Mouse (Mus musculus): ENCODE data around the gene Sec62.
"Not testable (repeated sequence)": the region's sequence is repeated elsewhere in the genome, so short reads cannot be mapped to it uniquely, and the experiment has no call there.

Sec62 gene

DNA sequence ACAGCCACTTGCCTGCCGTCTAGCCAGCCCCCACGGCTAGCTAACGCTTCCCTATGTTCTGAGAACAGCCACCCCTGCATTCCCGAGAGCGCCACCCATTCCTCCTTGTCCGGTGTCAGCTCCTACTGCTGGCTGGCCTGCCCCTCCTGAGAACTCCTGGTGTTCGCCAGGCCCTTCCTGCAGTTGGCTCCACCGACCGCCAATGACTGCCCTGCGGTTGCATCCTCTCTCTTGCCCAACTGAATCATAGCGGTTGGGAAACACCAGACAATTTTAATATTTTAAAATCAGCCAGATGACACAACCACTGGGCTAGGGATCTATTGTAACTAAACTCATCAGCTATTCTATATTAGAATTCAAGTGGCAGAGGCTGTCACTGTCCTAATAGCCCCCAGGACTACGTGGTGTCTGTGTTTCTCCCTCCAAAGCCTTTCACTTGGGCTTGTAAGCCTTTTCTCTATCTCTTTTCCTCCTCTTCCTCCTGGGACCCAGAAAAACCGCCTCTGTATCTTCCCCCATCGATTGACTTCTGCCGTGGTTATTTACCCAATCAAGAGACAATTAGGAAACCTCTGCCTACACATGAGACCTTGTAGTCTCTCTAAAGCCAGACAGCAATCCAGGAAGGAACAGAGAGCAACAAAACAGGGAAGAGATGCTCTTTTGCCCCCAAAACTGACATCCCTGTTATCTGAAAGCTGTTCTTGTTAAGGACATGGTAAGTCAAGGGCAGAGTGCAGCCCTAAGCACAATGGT is 39.4 kb downstream of the Sec62 start:
- no peak for DNase-seq (ENCODE audit: low spot score in 2 of 2)

DNA sequence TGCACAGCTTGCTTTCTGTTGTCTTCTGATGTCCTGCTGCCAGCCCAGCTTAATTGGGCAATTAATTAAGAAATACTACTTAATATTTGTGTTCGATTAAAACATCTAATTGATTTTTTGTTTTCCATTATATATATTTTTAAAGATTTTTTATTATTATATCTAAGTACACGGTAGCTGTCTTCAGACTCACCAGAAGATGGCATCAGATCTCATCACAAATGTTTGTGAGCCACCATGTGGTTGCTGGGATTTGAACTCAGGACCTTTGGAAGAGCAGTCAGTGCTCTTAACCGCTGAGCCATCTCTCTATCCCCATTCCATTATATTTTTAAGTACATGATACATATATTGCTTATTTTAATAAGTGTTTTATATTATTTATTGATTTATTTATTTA is 40.6 kb downstream of the Sec62 start:
- no peak for DNase-seq (ENCODE audit: low spot score in 2 of 2)

DNA sequence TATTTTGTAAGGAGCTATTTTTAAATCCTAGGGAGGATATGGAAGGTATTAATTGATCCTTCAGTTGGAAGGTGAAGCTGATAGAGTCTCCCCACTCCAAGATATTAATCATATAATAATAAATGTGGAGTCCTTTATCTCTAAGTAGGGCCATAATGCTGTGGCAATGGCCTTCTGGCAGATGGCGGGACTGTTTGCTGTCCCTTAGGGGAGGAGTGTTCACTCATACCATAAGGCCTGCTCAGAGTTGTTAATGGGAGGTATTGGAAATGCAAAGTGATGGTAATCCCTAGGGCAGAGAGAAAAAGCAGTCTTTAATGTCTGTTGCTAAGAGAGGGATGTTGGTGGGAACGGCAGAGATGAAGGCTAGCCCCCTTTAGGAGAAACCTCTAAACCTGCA is 53.1 kb downstream of the Sec62 start:
- DNase-seq (ENCODE audit: low spot score in 2 of 2) = no peak

DNA sequence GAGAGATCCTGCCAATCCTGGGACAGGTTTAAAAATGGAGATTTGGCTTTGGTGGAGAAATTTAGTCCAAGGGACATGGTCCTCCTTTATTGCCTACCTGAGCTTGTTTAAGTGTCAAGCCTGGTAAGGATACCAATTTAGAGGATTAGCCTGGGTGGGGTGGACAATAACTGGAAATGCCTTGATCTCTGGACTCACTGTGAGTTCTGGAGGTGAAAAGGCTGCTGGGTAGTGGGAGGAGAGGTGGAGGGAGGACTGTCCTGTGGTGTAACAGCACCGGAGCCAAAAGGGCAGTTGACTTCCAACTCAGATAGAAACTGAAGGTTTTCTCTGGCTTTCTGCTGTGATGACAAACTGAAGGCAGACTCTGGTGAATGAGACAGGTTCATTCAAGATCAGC is 54.7 kb downstream of the Sec62 start:
- no peak for DNase-seq (ENCODE audit: low spot score in 2 of 2)

DNA sequence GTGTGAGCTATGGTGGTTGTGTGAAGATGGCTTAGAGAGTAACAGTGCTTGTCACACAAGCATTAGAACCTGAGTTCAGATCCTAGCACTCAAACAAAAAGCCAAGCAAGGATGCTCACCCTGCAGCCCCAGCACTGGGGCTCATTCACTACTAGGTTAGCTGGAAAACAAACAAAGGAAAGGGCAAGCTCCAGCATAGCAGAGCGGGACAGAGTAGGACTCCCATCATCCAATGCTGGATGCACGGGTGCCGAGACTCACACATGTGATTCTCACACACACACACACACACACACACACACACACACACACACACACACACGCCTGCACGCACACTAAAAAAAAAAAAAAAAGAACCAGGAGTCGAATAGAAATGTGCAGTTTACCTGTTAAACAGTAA is 58.7 kb downstream of the Sec62 start:
- DNase-seq (ENCODE audit: low spot score in 2 of 2) = no peak

DNA sequence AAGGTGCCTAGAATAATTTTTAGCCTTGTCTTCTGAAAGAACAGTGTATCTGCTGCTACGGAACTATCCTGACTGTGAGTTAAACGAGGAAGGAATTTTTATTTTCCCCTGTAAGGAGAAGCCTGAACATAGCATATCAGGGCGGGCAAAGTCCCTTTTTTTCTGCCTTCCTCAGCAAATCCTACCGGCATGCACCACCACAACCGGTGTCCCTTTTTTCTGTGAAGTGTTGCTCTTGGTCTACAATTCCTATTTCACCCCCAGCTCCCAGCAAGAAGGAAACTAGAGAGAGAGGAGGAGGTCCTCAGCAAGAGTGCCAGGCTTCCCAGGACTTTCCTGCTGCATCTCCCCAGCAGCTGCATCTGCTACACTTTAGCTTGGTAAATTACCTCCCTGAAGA is 60.9 kb downstream of the Sec62 start:
- DNase-seq (ENCODE audit: low spot score in 2 of 2) = no peak

DNA sequence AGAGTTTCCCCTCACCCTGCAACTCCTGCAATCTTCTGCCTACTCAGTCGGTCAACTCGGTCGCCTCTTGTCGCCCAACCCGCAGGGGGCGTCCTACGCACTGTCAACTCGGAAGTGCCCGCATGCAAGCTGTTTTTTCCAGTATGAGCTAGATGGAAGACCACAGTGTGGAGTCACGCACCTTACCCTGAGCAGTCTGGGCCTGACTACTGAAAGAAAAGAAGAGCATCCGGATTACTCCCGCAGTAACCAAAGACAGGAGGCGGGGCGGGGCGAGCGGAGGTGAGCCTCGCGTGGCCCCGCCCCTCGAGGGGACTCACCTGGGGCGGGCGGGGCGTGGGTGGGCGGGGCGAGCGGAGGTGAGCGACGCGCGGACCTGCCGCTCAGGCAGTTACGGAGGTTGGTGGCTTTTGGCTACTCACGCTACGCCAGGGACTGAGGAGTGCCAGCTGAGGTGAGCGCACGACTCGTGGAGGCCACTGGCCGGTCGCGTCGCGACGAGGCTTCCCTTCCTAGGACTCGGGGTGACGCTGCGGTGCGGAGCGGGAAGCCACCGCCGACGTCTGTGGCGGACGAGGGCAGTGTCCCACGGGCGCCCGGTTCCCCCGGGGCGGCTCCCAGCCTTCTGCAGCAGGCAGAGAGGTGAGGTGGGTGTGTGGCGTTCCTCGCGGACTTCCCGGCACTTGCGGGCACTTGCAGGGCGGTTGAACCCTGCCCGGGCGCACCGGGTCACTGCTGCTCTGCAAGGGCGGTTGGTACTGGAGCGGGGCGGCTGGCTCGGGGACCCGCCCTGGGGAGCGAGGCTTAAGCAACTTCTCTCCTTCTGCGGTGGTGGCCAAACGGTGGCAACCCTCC is 63.2 kb downstream of the Sec62 start, which contains the start of gene Gpr160:
Gene Gpr160 (plus strand): TSS at position 347 of the 855 bp plus-strand sequence.
- DNase-seq (ENCODE audit: low spot score in 2 of 2) = peak; percentile 14 to 44

DNA sequence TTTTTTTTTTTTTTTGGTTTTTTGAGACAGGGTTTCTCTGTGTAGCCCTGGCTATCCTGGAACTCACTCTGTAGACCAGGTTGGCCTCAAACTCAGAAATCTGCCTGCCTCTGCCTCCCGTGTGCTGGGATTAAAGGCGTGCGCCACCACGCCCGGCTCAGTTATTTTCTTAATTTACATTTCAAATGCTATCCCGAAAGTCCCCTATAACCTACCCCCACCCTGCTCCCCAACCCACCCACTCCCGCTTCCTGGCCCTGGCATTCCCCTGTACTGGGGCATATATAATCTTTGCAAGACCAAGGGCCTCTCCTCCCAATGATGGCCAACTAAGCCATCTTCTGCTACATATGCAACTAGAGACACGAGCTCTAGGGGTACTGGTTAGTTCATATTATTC is 66.9 kb downstream of the Sec62 start:
- DNase-seq (ENCODE audit: low spot score in 2 of 2) = not testable (repeated sequence)

DNA sequence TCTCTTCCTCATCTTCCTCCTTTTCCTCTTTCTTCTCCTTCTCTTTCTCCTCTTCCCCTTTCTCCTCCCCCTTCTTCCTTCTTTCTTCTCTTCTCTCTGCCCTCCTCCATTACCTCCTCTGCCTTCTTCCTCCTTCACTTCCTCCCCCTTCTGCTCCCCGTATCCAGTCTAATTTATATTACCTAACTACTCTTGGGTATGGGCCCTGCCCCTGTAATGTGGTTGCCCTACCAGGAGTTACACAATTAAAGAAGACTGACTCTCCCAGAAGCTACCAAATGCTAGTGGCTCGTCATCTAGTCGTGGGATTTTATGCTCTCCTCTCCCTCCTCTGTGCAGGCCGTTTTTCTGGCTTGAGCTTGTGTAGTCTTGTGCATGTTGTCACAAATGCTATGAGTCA is 68.0 kb downstream of the Sec62 start:
- DNase-seq (ENCODE audit: low spot score in 2 of 2) = no peak

DNA sequence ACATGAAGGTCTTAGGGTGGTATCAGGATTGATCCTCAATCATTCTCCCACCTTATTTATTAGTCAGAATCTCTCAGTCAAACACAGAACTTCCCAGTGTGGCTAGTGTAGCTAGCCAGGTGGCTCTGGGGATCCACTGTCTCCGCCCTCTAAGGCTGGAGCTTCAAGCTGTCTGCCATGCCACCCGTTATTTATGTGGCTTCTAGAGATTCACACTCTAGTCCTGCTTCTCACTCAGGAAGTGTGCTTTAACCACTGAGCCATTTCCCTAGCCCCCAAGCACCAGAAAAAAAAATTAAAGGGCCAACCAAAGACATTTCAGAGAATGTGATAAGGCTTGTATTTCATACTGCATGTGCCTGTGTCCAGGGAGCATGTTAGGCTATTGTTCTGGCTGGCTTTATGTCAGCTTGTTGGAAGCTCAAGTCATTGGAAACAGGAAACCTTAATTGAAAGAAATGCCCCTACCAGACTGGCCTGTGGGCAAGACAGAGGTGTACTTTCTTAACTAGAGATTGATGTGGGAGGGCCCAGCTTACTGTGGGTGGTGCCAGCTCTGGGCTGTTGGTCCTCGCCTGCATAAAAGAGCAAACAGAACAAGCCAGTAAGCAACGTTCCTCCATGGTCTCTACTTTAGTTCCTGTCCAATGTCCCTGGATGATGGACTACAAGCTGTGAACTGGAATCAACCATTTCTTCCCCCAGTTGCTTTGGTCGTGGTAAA is 71.2 kb downstream of the Sec62 start:
- DNase-seq (ENCODE audit: low spot score in 2 of 2) = no peak

DNA sequence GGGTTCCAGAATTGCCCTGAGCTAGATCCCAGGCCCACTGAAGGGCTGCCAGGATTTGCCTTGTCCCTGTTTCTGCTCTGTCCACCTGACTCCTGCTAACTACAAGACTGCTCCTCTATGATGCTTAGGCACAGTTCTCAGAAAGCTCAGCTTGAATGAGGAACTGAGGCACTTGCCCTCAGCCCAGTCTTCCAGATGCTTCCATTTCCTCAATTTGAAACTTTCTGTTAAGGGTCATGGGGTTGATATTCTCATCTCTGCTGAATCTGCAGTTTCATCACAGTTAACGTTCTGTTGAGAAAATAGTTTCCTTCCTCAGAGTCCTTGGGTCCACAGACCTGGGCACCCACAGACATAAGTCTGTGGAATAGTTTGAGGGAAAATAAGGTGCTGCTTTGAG is 72.0 kb downstream of the Sec62 start:
- no peak for DNase-seq (ENCODE audit: low spot score in 2 of 2)

DNA sequence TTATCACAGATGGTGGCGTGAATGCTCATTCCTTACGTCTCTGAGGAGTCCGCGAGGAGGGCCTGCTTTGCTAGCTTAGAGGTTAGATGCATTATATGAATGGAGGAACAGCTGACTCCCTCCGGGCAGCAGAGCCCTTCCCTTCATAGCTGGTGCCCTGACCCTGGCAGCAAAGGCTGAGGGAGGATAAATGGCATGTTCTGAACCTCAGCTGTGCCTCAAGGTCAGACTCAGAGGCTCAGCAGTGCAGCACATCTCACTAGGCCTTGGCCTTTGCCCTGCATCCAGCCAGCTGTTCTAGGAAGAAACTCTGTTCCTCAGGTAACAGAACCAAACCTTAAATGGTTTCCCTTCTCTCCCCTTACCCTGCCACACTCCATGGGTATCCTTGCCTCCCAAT is 75.5 kb downstream of the Sec62 start:
- DNase-seq (ENCODE audit: low spot score in 2 of 2) = no peak

DNA sequence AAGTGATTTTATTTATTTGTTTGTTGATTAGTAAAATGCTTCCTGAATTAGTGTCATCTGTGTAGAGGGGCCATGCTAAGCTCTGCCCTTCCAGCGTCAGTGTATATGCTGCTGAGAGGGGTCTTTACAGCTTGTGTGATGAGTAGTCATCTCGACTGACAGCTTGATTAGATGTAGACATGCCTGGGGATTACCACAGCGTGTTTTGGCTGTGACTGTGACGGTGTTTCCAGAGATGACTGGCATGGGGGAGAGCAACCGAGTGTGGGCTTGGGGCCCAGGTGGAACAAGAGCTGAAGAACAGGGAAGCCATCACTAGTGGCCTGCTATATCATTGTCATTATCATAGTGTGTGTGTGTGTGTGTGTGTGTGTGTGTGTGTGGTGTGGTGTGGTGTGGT is 76.0 kb downstream of the Sec62 start:
- no peak for DNase-seq (ENCODE audit: low spot score in 2 of 2)

DNA sequence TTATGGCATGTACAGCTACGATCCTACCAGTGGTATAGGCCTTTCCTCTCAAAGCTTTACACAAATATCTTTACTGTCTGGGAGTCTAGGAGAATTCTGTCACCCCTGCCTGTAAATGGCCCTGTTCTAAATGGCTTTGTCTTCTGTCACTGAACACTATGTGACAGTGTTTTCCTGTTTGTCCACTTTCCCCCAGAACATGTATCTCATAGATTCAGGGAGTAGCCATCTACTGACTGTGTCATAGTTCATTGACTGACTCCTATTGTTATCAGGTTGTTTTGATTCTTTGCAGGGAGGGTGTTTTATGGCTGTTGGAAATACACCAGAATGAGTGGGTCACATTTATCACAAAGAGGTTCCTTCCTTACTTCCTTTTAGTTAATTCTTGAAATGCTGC is 77.3 kb downstream of the Sec62 start:
- DNase-seq (ENCODE audit: low spot score in 2 of 2) = no peak

Measured in right cerebral cortex, postnatal 36 days (tissue).